Mouse (Mus musculus) spleen, adult 2 months (tissue): Measurements from ENCODE around the gene Slc13a5.

Experiments
- CTCF ChIP-seq: fragments of 200-500 bp; IDR thresholded peaks from 2 replicates; pipeline ENCODE4 v1.5.1; 2011; ENCODE audit warnings: mild to moderate bottlenecking, inconsistent platforms; ENCODE audit not compliant: insufficient read depth, insufficient read length, insufficient replicate concordance; ENCODE audit errors: extremely low read depth
- POLR2A ChIP-seq: fragments of 200-500 bp; IDR thresholded peaks from 2 replicates; pipeline ENCODE4 v1.6.1; 2011; ENCODE audit warnings: low read depth, low read length, inconsistent platforms

DNA sequence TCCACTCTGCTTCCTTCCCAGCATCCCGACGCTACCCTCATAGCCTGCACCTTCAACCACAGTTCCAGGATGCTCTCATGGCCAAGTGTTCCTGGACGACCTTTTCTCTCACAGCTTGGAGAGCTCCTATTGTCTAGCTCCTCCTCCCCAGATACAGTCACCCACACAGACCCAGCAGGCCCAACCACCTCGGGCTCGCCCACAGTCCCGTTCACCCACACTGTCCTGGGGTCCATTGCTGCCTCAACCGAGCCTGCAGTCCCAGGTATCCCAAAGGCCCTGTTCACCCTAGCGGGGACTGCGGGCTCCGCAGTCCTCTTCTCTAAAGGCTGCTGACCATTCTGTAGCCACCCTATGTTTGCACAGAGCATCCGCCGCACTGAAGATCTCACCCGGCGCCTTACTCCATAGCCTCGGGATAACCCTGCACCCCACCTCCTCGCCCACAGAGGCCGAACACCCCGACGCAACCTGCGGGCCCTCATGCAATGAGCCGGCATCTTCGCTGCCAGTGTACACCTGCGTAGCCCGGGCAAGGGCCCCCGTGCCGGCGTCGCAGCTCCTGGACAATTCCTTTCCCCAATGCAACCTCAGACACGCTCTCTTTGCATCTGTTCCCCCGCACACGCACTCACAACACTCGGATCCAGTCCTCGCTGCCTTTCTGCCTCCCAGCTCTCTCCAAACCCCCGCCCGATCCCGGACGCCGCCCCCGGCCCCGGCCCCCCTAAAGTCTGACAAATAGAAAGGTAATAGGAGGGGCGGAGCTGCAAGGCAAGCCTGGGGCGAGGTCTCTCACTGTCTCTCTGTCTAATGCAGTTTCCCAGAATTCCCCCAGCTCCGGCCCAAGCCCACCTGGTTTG, 60.5 kb downstream of the Slc13a5 start, which contains the start of gene Gm43951:
- TF ChIP-seq CTCF: no peak
- TF ChIP-seq POLR2A: no peak
